Comparison of ENCODE assay signal across 8 mouse cellular contexts in the genomic region with DNA sequence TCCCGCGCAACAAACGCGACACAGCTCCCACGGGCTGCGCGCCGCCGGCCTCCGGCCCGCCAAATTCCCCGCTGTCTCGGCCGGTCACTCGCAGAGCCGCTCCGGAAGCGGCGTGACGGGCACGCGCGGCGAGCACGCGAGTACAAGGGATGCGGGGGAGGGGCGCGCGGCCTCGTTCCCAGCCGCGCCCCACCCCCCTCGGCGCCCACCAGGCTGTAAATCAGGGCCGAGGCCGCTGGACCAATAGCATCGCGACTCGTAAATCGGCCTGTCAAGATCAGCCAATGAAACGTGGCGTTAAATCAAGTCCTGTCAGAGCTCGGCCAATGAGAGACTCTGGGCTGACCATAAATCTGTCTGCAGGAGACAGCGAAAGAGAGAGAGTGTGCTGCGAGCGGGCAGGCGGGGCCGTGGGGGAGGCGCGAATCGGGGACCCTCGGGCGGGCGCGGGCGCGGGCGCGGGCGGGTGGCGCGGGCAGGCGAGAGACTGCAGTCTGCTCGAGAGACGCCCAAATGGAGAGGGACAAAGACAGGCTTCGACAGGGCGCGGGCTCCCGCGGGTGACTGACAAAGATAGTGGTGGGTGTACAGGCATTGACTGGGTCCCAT. TPM values are rescaled to one million over a fixed set of nuclear protein-coding genes. Genes with fewer than 3 reads are reported as not detected.
DNase-seq lines count a peak whose midpoint lies in the region; ATAC-seq and TF ChIP-seq lines count a peak whose summit lies in the region.

No protein-coding gene starts in this region.

- peak overlapping the region; percentile 79 for H3K4me2 ChIP-seq in heart, embryonic 15.5 days
- H3K4me2 ChIP-seq in liver, embryonic 14.5 days (ENCODE audit: low read depth) = peak overlapping the region; percentile 82
- peak overlapping the region; percentile 59 for H3K4me2 ChIP-seq in neural tube, embryonic 11.5 days (ENCODE audit: low read depth)
- peak overlapping the region; percentile 91 for H3K4me2 ChIP-seq in stomach, postnatal 0 days (replicated peaks; ENCODE audit: low read depth)

- DNase-seq in c-Kit-positive CD71-negative TER-119-negative erythroid progenitor cells, embryonic 14.5 days (ENCODE audit: low read depth) = peak; percentile 76
- DNase-seq in forebrain, embryonic 10.5 days (ENCODE audit: extremely low spot score, low spot score) = peak; percentile 98
- peak; percentile 99 for DNase-seq in kidney, postnatal 25 days
- DNase-seq in liver, embryonic 14.5 days (ENCODE audit: low read depth in 3 of 3, low spot score in 3 of 3) = peak; percentile 74 to 76 (median 74)
- peak; percentile 97 for DNase-seq in neural tube, embryonic 11.5 days (ENCODE audit: low spot score)
- DNase-seq in stomach, postnatal 0 days (ENCODE audit: low spot score) = peak; percentile 94

- H3K27ac ChIP-seq in forebrain, embryonic 10.5 days = peak overlapping the region; percentile 97
- H3K27ac ChIP-seq in heart, embryonic 15.5 days = peak overlapping the region; percentile 86
- H3K27ac ChIP-seq in liver, embryonic 14.5 days = peak overlapping the region; percentile 26; the same call in 1 of the 2 replicates
- H3K27ac ChIP-seq in neural tube, embryonic 11.5 days (ENCODE audit: low read depth, low read length) = peak overlapping the region; percentile 99
- H3K27ac ChIP-seq in stomach, postnatal 0 days (replicated peaks) = peak overlapping the region; percentile 95

- ATAC-seq in CD4-positive, CD25-positive, alpha-beta regulatory T cell, adult 4 months = peak; percentile 95
- peak; percentile 95 for ATAC-seq in heart, embryonic 15.5 days (replicated peaks; ENCODE audit: insufficient number of reproducible peaks, insufficient read depth, low FRiP score, low read depth)
- peak; percentile 80 for ATAC-seq in liver, embryonic 14.5 days (ENCODE audit: insufficient read depth)
- ATAC-seq in neural tube, embryonic 11.5 days (ENCODE audit: insufficient read depth, low FRiP score, low TSS enrichment) = peak; percentile 90
- peak; percentile 95 for ATAC-seq in stomach, postnatal 0 days (ENCODE audit: low FRiP score, low TSS enrichment)

- H3K4me1 ChIP-seq in forebrain, embryonic 10.5 days = peaks cover 82% of the 10 kb centered on the region
- peaks cover 64% of the 10 kb centered on the region for H3K4me1 ChIP-seq in heart, embryonic 15.5 days (replicated peaks)
- peaks cover 5 to 35% of the 10 kb centered on the region in 2 experiments; a peak in 3 of 4 replicates for H3K4me1 ChIP-seq in liver, embryonic 14.5 days (replicated peaks; ENCODE audit: control insufficient read depth in 2 of 2, insufficient read depth in 2 of 2, low read length in 1 of 2)
- H3K4me1 ChIP-seq in neural tube, embryonic 11.5 days (ENCODE audit: control insufficient read depth, insufficient read depth, low read length) = peaks cover 65% of the 10 kb centered on the region
- H3K4me1 ChIP-seq in stomach, postnatal 0 days (replicated peaks; ENCODE audit: control insufficient read depth, insufficient read depth) = peaks cover 10% of the 10 kb centered on the region

- H3K9ac ChIP-seq in heart, embryonic 15.5 days = peak overlapping the region; percentile 63
- peak overlapping the region; percentile 15; the same call in 1 of the 2 replicates for H3K9ac ChIP-seq in liver, embryonic 14.5 days (replicated peaks)
- peak overlapping the region; percentile 65 for H3K9ac ChIP-seq in neural tube, embryonic 11.5 days (ENCODE audit: low read length)
- peak overlapping the region; percentile 68 for H3K9ac ChIP-seq in stomach, postnatal 0 days (ENCODE audit: low read length)

- H3K4me3 ChIP-seq in forebrain, embryonic 10.5 days = peak overlapping the region; percentile 59
- H3K4me3 ChIP-seq in heart, embryonic 15.5 days = peak overlapping the region; percentile 54
- H3K4me3 ChIP-seq in liver, embryonic 14.5 days (ENCODE audit: insufficient read depth in 1 of 2, low read depth in 2 of 2, low read length in 2 of 2) = peak overlapping the region; percentile 51 to 55
- H3K4me3 ChIP-seq in neural tube, embryonic 11.5 days (ENCODE audit: low read depth, low read length) = peak overlapping the region; percentile 19
- H3K4me3 ChIP-seq in stomach, postnatal 0 days (ENCODE audit: low read depth, low read length) = peak overlapping the region; percentile 57

- H3K36me3 ChIP-seq in forebrain, embryonic 10.5 days (replicated peaks) = no peaks in the 10 kb centered on the region
- H3K36me3 ChIP-seq in heart, embryonic 15.5 days = no peaks in the 10 kb centered on the region
- no peaks in the 10 kb centered on the region for H3K36me3 ChIP-seq in liver, embryonic 14.5 days (replicated peaks; ENCODE audit: control insufficient read depth, insufficient read depth, low read depth)
- no peaks in the 10 kb centered on the region for H3K36me3 ChIP-seq in neural tube, embryonic 11.5 days (ENCODE audit: control insufficient read depth, insufficient read depth, low read length)
- H3K36me3 ChIP-seq in stomach, postnatal 0 days (ENCODE audit: control insufficient read depth, insufficient read depth, low read length) = no peaks in the 10 kb centered on the region

- TF ChIP-seq CTCF in liver, embryonic 14.5 days (IDR thresholded peaks at IDR 0.05; ENCODE audit: low read depth) = no peak
- TF ChIP-seq CTCF in stomach, postnatal 0 days (IDR thresholded peaks at IDR 0.05; ENCODE audit: low read depth) = no peak

- peaks cover 27% of the 10 kb centered on the region for H3K27me3 ChIP-seq in forebrain, embryonic 10.5 days (ENCODE audit: poor library complexity, severe bottlenecking)
- H3K27me3 ChIP-seq in heart, embryonic 15.5 days = peaks cover 5% of the 10 kb centered on the region; the same call in 1 of the 2 replicates
- peaks cover 30% of the 10 kb centered on the region for H3K27me3 ChIP-seq in liver, embryonic 14.5 days (ENCODE audit: control insufficient read depth, insufficient read depth, low read length)
- 0 out of 2 replicates have a peak, but pooled peaks cover 2% of the 10 kb centered on the region for H3K27me3 ChIP-seq in neural tube, embryonic 11.5 days (ENCODE audit: control insufficient read depth, insufficient read depth, low read length)
- no peaks in the 10 kb centered on the region for H3K27me3 ChIP-seq in stomach, postnatal 0 days (ENCODE audit: control insufficient read depth, insufficient read depth, low read length)

- no peak for TF ChIP-seq EP300 in liver, embryonic 14.5 days (IDR thresholded peaks at IDR 0.05; ENCODE audit: low read depth)
- peak; percentile 97 for TF ChIP-seq EP300 in stomach, postnatal 0 days (optimal IDR thresholded peaks at IDR 0.05)

- H3K9me3 ChIP-seq in forebrain, embryonic 10.5 days = no peaks in the 10 kb centered on the region
- H3K9me3 ChIP-seq in heart, embryonic 15.5 days (replicated peaks) = no peaks in the 10 kb centered on the region
- H3K9me3 ChIP-seq in liver, embryonic 14.5 days (ENCODE audit: control insufficient read depth, low read length) = no peaks in the 10 kb centered on the region
- no peaks in the 10 kb centered on the region for H3K9me3 ChIP-seq in neural tube, embryonic 11.5 days (ENCODE audit: control insufficient read depth, low read length)
- H3K9me3 ChIP-seq in stomach, postnatal 0 days (ENCODE audit: control insufficient read depth, low read length) = no peaks in the 10 kb centered on the region

- under 1% methylated on average over 71 of the region's 71 CpGs for WGBS in forebrain, embryonic 10.5 days
- under 1% methylated on average over 71 of the region's 71 CpGs for WGBS in heart, embryonic 15.5 days
- WGBS in liver, embryonic 14.5 days (ENCODE audit: insufficient replicate concordance) = under 1% methylated on average over 70 of the region's 71 CpGs
- under 1% methylated on average over 65 of the region's 71 CpGs for WGBS in neural tube, embryonic 11.5 days
- WGBS in stomach, postnatal 0 days = under 1% methylated on average over 71 of the region's 71 CpGs

RNA-seq across cellular contexts. Expression of a gene that starts 5.2 kb away (rescaled TPM):
- not detected for polyA plus RNA-seq in CD4-positive, CD25-positive, alpha-beta regulatory T cell, adult 4 months (2017; shearing (Covaris generic))
- polyA plus RNA-seq in forebrain, embryonic 10.5 days (2016; fragmentation: Nextera tagmentation; extraction: Ambion mirVana) = 0.14 and 0.36 TPM in 2 replicates
- 0.11 and 0.25 TPM in 2 replicates for polyA plus RNA-seq in heart, embryonic 15.5 days (2015; fragmentation: Nextera tagmentation; extraction: Ambion mirVana)
- 0.17 and 0.20 TPM in 2 replicates for polyA plus RNA-seq in liver, embryonic 14.5 days (2012; rRNA removed)
- polyA plus RNA-seq in liver, embryonic 14.5 days (2014; fragmentation: Nextera tagmentation; extraction: Ambion mirVana) = 0.18 and 0.32 TPM in 2 replicates
- 0.34 and 0.50 TPM in 2 replicates for polyA plus RNA-seq in neural tube, embryonic 11.5 days (2014; fragmentation: Nextera tagmentation; extraction: Ambion mirVana)
- polyA plus RNA-seq in stomach, postnatal 0 days (2015; fragmentation: Nextera tagmentation; extraction: Ambion mirVana) = 0.30 and 0.46 TPM in 2 replicates

RNA-seq across cellular contexts. Expression of a gene that starts 32.7 kb away (rescaled TPM):
- 100 to 1,000 TPM; 213 to 244 TPM for polyA plus RNA-seq in CD4-positive, CD25-positive, alpha-beta regulatory T cell, adult 4 months (2017; shearing (Covaris generic))
- 279 and 280 TPM in 2 replicates for polyA plus RNA-seq in forebrain, embryonic 10.5 days (2016; fragmentation: Nextera tagmentation; extraction: Ambion mirVana)
- 145 and 168 TPM in 2 replicates for polyA plus RNA-seq in heart, embryonic 15.5 days (2015; fragmentation: Nextera tagmentation; extraction: Ambion mirVana)
- polyA plus RNA-seq in liver, embryonic 14.5 days (2012; rRNA removed) = 118 and 133 TPM in 2 replicates
- 205 and 219 TPM in 2 replicates for polyA plus RNA-seq in liver, embryonic 14.5 days (2014; fragmentation: Nextera tagmentation; extraction: Ambion mirVana)
- polyA plus RNA-seq in neural tube, embryonic 11.5 days (2014; fragmentation: Nextera tagmentation; extraction: Ambion mirVana) = 307 and 317 TPM in 2 replicates
- 159 and 168 TPM in 2 replicates for polyA plus RNA-seq in stomach, postnatal 0 days (2015; fragmentation: Nextera tagmentation; extraction: Ambion mirVana)

RNA-seq across cellular contexts. Expression of a gene that starts 34.7 kb away (rescaled TPM):
- not detected for polyA plus RNA-seq in CD4-positive, CD25-positive, alpha-beta regulatory T cell, adult 4 months (2017; shearing (Covaris generic))
- 23.1 and 23.6 TPM in 2 replicates for polyA plus RNA-seq in forebrain, embryonic 10.5 days (2016; fragmentation: Nextera tagmentation; extraction: Ambion mirVana)
- 5.9 and 10.5 TPM in 2 replicates for polyA plus RNA-seq in heart, embryonic 15.5 days (2015; fragmentation: Nextera tagmentation; extraction: Ambion mirVana)
- 4.9 and 5.6 TPM in 2 replicates for polyA plus RNA-seq in liver, embryonic 14.5 days (2012; rRNA removed)
- polyA plus RNA-seq in liver, embryonic 14.5 days (2014; fragmentation: Nextera tagmentation; extraction: Ambion mirVana) = 4.7 and 6.2 TPM in 2 replicates
- 26.1 and 27.5 TPM in 2 replicates for polyA plus RNA-seq in neural tube, embryonic 11.5 days (2014; fragmentation: Nextera tagmentation; extraction: Ambion mirVana)
- 6.0 and 7.4 TPM in 2 replicates for polyA plus RNA-seq in stomach, postnatal 0 days (2015; fragmentation: Nextera tagmentation; extraction: Ambion mirVana)

RNA-seq across cellular contexts. Expression of a gene that starts 47.0 kb away (rescaled TPM):
- polyA plus RNA-seq in CD4-positive, CD25-positive, alpha-beta regulatory T cell, adult 4 months (2017; shearing (Covaris generic)) = under 1 TPM; 0.34 to 0.84 TPM
- polyA plus RNA-seq in forebrain, embryonic 10.5 days (2016; fragmentation: Nextera tagmentation; extraction: Ambion mirVana) = 5.5 and 8.3 TPM in 2 replicates
- polyA plus RNA-seq in heart, embryonic 15.5 days (2015; fragmentation: Nextera tagmentation; extraction: Ambion mirVana) = 1.9 and 5.0 TPM in 2 replicates
- polyA plus RNA-seq in liver, embryonic 14.5 days (2012; rRNA removed) = 178 and 222 TPM in 2 replicates
- 175 and 184 TPM in 2 replicates for polyA plus RNA-seq in liver, embryonic 14.5 days (2014; fragmentation: Nextera tagmentation; extraction: Ambion mirVana)
- 6.5 and 7.3 TPM in 2 replicates for polyA plus RNA-seq in neural tube, embryonic 11.5 days (2014; fragmentation: Nextera tagmentation; extraction: Ambion mirVana)
- polyA plus RNA-seq in stomach, postnatal 0 days (2015; fragmentation: Nextera tagmentation; extraction: Ambion mirVana) = 0.50 and 0.70 TPM in 2 replicates

Comparison
In these comparisons a context has a peak if more than half of its experiments do, and no peak if none do; other contexts are left out.
1. Peak in every context shown above with its lines: DNase-seq, ATAC-seq, H3K4me3 ChIP-seq and H3K27ac ChIP-seq.
2. H3K27ac ChIP-seq: peak in every context shown above with its lines; median percentile 99 in neural tube, embryonic 11.5 days; 97 in forebrain, embryonic 10.5 days; 95 in stomach, postnatal 0 days; 86 in heart, embryonic 15.5 days; 26 in liver, embryonic 14.5 days.
3. H3K9ac ChIP-seq: peak in every context shown above with its lines; median percentile 68 in stomach, postnatal 0 days; 65 in neural tube, embryonic 11.5 days; 63 in heart, embryonic 15.5 days; 15 in liver, embryonic 14.5 days.